Mouse (Mus musculus): ENCODE data around the gene Ptpn18.

DNA sequence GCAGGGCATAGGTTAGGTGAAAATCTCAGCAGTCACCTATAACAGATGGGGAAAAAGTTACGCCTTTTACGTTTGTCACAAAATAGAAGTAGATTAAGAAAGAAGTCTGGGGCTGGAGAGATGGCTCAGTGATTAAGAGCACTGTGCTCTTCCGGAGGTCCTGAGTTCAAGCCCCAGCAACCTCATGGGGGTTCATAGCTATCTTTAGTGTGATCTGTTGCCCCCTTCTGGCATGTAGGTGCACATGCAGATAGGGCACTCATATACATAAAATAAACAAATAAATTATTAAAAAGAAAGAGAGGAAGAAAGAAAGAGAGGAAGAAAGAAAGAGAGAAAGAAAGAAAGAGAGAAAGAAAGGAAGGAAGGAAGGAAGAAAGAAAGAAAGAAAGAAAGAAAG lies 27.8 kb downstream of the Ptpn18 start:
- TF ChIP-seq CTCF (IDR thresholded peaks at IDR 0.05): peak; percentile 46
- TF ChIP-seq POLR2A (IDR thresholded peaks at IDR 0.05; ENCODE audit: insufficient read depth, low read depth, low read length): no peak

Data from heart, adult 2 months (tissue).